Mouse (Mus musculus) T-helper 1 cell (primary cell): Measurements from ENCODE around the gene Bard1.

Source experiments
- in situ Hi-C: fragments of 300-600 bp; cut with MboI, MseI; formaldehyde crosslinking; loops from one replicate; pipeline ENCODE4 v1.15.1; 2025; ENCODE audit warnings: high pct_unique_total_duplicates

Bard1 gene

DNA sequence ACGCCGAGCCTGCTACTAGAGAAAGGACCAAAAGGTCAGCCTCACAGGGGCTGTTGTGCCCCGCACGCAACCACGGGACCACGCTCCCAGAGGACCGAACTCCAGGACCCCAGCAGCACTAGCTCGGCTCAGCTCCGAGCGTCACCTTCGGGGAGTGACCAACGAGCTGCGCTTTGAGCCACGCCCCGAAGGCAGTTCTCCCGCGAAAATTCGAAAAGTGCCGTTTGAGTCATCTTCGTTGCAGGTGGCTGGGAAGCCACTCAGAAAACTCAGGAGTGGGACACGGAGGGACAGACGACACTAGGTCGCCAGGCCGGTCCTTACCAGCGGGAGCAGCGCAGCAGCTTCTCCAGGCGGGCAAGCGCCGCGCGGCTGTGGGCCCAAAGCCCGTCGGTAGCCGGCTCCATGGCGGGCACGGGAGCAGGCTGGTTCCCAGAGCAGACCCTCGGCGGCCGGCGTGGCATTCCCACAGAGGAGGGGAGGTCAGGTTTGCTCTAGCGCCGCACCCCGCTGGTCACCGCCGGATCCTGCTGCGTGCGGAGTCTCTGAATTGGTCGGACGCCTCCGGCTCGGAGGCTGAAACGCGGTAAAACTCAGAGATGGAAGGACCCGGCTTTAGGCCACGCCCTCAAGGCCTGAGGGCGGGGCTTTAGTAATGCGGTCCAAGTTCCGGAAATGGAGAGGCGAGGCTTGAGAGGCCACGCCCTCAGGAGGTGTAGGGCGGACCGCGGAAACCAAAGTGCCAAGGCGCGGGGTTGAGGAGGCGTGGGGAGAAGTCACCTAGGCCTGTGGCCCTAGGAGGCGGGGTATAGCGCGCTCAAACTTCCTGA lies at the start of gene Bard1:
Gene Bard1, minus strand, starts transcription at position 803 of the 830 bp plus-strand sequence.
- in situ Hi-C loops, result loop anchor here (5.0 kb wide), 1 partner anchor 450 kb away; no protein-coding TSS in a partner anchor

DNA sequence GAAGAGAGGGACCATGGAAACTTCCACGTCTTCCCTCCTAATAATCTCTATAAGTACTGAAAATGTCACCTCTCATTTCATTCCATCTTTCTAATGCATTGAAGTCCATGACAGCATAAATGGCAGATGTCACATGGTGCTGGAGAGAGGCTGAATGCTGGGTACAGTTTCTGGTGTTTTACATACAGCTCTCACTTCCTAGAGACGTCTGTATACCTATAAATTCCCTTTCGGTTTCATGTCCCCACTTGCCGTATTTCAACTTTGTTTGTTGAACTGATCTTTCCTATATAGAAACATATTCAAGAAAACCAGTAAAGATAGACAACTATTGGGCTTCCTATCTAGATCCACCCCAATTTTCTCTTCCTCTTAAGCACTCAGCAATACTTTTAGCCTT lies 24.2 kb upstream of the Bard1 start:
- in situ Hi-C loops, result no loop called here

DNA sequence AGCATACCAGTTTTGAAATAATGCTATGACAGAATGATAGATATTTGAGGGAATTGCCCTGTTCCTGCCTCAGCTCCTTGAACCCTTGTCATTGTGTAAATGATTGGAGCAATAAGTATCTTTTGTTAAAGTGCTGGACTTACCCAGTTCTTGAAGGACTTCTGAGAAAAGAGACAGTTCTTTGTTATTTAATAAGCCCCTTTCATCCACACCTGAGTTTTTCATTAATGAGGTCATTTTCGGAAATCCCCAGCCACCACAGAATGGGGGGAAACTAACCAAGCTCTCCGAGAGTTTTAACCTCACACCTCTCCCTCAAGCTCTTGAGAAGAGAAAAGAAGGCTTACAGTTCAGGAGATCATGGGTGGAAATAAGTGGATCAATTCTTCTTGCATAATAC lies 15.6 kb upstream of the Bard1 start:
- in situ Hi-C loops, result no loop called here

GRCm38 (mm10) chr1:71117253-71117652 lies 14.3 kb upstream of the Bard1 start:
- in situ Hi-C loops, result no loop called here

DNA sequence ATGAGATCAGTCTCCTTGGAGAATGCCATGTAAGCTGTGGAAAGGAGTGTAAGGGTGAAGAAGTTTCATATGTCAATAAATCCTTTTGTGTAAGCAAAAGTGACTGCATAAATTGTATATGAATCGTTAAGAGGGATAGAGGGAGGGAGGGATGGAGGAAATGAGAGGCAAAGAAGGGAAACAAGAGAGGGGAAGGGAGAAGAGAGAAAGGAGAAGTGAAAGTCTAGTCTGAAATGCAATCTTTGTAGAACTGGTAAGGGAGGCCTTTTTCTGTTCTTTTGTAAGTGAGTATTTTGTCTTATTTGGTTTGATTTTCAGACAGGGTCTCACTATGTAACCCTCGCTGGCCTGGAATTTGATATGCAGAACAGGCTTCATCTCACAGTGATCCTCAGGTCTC lies 12.8 kb upstream of the Bard1 start:
- in situ Hi-C loops, result no loop called here

GRCm38 (mm10) chr1:71109858-71110257 lies 6.9 kb upstream of the Bard1 start:
- in situ Hi-C loops, result no loop called here

GRCm38 (mm10) chr1:71106127-71106526 lies 3.2 kb upstream of the Bard1 start:
- in situ Hi-C loops, result no loop called here

DNA sequence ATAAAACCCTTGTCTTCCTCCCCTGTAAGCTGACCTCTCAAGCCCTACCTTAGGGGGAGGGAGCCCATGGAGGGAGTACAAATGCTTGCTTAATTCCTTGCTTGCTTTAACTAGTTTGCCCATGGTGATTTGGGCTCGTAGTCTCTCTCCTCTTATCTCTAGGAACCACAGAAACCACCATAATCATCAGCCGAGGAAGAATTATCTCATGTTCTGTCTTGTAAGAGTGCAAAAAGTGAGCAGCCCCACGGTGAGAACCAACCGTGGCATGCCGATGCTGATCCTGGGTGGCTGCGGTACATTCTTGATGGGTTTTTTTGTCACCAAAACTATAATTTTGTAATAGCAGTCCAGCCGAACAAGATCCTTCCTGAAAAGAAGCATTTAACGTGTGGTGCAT lies 2.8 kb upstream of the Bard1 start:
- in situ Hi-C loops, result no loop called here

DNA sequence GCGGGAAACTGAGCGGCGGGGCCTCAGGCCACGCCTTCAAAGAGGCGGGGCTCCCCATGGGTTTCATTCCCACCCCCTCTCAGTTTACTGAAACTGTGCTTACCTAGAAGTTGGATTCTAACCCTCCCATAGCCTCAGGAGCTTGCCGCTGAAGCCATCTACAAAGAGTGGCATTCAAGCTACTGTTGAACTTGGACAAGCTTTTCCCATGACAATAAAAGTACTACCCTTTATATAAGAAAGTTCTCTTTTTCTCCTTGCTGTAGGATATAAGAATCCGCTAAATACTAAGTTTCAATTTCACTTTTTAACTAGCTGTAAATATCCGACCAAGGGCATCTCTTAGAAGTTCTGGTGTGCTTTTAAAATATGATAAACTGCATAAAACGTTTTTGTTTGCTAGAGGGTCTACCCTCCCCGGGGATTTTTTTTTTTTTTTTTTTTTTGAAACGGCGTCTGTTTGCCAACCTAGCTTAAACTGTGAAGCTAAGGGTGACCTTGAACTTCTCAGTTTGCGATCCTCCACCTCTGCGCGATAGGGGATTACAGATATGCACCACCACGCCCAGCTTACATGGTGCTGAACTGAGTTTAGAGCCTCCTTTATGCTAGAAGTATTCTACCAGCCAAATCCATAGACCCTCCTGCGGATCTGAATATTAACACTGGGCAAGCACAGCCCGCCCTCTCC lies 373 bp upstream of the Bard1 start:
- in situ Hi-C loops, result loop anchor here (5.0 kb wide), 1 partner anchor 449 kb away; no protein-coding TSS in a partner anchor

- in situ Hi-C loops, result loop anchor here (5.0 kb wide), 1 partner anchor 451 kb away; no protein-coding TSS in a partner anchor
Measured at GRCm38 (mm10) chr1:71101369-71101970, 1.5 kb downstream of the Bard1 start.

GRCm38 (mm10) chr1:71100591-71101368 lies 2.2 kb downstream of the Bard1 start:
- in situ Hi-C loops, result loop anchor here (5.0 kb wide), 1 partner anchor 452 kb away; no protein-coding TSS in a partner anchor

- in situ Hi-C loops, result loop anchor here (5.0 kb wide), 1 partner anchor 452 kb away; no protein-coding TSS in a partner anchor
Measured at GRCm38 (mm10) chr1:71099945-71100515, 2.9 kb downstream of the Bard1 start.

DNA sequence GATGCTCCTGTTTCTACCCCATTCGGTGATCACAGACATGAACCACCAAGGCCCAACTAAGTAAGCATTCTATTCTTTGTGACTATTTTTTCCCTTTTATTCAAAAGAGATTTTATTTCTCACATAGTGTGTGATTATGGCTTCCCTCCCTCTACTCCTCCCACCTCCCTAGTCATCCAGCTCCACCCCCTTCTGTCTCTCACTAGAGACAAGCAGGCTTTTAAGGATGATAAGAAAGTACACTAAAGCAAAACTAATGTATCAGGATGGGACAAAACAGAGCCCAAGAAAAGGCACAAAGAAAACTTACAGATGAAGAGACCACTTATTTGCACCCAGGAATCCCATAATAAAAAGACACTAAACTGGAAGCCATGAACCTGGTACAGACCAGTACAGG lies 6.9 kb downstream of the Bard1 start:
- in situ Hi-C loops, result no loop called here

DNA sequence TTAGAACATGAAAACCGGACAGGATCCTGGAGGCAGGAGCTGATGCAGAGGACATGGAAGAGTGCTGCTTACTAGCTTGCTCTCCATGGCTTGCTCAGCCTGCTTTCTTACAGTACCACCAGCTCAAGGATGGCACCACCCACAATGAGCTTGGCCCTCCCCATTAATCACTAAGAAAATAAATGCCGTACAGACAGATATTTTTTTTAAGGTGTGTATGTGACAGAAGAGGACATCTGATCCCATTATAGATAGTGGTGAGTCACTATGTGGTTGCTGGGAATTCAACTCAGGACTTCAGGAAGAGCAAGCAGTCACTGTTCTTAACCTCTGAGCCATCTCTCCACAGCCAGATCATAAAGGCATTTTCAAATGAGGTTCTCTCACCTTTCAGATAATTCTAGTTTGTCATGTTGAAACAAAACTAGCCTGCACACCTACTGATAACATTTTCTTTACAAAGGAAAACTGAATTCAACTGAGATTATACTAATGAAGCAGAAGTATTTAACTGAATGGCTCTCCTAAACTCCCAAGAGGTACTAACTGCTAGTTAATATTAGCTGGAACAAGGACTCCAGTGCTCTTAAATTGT lies 7.6 kb downstream of the Bard1 start:
- in situ Hi-C loops, result no loop called here

DNA sequence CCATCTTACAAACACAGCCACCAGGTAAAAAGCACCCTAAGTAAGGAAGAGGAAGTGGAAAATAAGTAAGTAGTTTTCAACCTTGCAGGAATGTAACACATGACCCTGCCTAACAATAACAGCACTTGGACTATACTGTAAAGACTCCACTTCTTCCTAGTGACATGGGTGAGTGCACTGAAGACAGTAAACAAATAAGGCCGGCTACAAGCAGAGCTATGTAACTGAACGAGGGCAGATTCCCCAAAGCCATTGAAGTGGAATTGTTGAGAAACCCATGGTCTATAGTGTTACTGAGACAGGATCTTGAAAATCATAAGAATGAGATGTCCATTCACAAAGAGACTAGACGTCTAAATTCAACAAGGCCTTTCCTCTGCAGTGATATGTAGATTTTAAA lies 27.3 kb downstream of the Bard1 start:
- in situ Hi-C loops, result no loop called here

DNA sequence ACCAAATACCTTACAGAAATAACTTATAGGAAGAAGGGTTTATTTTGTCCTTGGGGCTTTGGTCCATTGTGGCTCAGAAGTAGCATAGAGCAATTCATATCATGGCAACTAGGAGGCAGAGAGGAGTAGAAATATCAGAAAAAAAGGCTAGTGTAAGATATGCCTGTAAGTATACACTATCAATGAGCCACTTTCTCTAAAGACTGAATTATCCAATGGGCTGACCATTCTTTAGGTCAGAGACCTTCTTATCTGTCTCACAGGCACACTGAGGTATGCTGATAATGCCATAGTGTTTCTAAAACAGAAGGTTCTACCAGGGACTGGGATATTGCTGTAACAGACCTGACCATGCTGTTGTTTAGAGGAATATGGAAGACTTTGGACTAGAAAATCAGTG lies 32.2 kb downstream of the Bard1 start:
- in situ Hi-C loops, result no loop called here

DNA sequence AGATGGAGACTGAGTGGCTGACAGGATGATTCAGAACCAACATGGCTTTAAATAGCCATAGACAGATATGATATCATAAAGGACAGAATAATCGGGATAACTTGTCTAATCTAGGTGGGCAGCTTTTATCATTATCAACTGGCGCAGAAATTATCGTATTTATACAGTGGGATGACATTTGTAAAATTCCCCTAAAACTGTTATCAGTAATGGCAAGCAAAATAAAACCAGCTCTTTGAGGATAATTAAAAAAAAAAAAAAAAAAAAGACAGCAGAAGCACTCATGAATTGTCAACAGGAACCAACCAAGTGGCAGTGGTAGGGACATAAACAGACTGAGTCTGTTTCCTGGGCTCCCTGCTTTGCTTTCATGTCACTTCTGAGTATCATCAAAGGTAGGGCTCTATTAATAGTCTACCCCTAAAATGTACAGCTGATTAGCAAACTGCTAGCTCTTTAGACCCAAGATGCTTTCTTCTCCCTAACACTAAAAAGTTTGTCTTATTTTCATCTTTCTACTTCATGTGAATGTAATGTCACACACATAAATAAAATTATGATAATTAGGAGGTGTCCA lies 34.1 kb downstream of the Bard1 start:
- in situ Hi-C loops, result no loop called here

DNA sequence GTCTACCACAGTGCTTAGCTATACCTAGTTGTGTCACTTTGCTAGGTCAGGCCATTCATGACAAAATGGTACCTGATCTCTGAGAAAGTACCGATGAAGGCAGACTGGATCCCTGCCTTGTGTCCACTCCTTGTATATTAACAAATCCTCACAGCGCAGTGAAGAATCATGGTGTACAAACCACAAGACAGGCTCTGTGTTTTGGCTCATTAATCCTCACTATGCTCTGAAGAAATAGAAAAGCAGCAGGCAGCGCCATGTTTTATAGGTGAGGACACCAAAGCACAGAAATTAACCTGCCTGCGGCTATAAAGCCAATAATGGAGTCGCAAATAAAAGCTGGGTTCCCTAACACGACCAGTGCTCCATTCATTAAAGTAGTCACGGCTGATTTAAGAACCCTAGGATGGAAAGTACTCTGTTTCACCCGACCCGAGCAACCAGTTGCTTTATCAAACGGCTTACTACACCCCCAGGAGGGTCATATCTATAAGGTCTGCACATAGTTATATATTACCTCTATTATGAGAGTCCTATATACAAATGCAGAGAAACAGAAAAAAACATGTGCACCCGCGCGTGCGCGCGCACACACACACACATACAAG lies 39.0 kb downstream of the Bard1 start:
- in situ Hi-C loops, result no loop called here

DNA sequence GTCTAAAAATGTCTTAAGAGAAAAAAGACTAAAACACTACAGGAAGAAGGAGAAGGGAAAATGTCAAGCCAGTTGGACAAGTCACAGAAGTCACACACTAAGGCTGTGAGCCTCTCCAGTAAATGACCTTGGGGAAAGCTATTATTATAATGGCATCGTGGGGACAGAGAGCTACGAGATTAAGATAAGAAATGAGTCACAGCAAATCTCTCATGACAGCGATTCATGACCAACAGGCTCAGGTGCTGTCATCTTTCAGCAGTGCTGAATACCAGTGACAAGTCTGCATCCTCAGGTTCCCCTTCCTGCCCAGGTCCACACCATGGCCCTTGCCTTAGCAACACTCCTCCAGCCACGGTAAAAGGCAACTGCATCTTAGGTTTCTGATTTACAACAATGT lies 46.8 kb downstream of the Bard1 start:
- in situ Hi-C loops, result no loop called here

GRCm38 (mm10) chr1:71055454-71055853 lies 47.5 kb downstream of the Bard1 start:
- in situ Hi-C loops, result no loop called here
